Mouse (Mus musculus) neural tube, embryonic 15.5 days (tissue): Measurements from ENCODE around the gene Col5a1. TPM values are rescaled to one million over a fixed set of nuclear protein-coding genes. Genes with fewer than 3 reads are reported as not detected.
A peak's percentile ranks its signal among the peaks of the same experiment; 100 is the strongest.

ENCODE experiments used
- ATAC-seq: fragments of 200-750 bp; cut with Nextera tagmentation; 2 replicates; pipeline ENCODE4 v1.8.0; 2017; ENCODE audit warnings: mild to moderate bottlenecking, moderate TSS enrichment, moderate library complexity; ENCODE audit not compliant: low FRiP score
- H3K27ac ChIP-seq: fragments of 300-500 bp; sonication (generic); replicated peaks from 2 replicates; pipeline ENCODE4 v1.5.1; 2015; ENCODE audit warnings: mild to moderate bottlenecking, inconsistent platforms
- H3K27me3 ChIP-seq: fragments of 300-500 bp; sonication (generic); replicated peaks from 2 replicates; pipeline ENCODE4 v1.6.1; 2015; ENCODE audit warnings: inconsistent platforms
- H3K36me3 ChIP-seq: fragments of 300-500 bp; sonication (generic); 2 replicates; pipeline ENCODE4 v1.6.1; 2015; ENCODE audit warnings: inconsistent platforms
- H3K4me1 ChIP-seq: fragments of 300-500 bp; sonication (generic); 2 replicates; pipeline ENCODE4 v1.6.1; 2015; ENCODE audit warnings: inconsistent platforms
- H3K4me2 ChIP-seq: fragments of 300-500 bp; sonication (generic); 2 replicates; pipeline ENCODE4 v1.6.1; 2015; ENCODE audit warnings: inconsistent platforms, mild to moderate bottlenecking, moderate library complexity
- H3K4me3 ChIP-seq: fragments of 300-500 bp; sonication (generic); replicated peaks from 2 replicates; pipeline ENCODE4 v1.5.1; 2015; ENCODE audit warnings: mild to moderate bottlenecking, inconsistent platforms
- H3K9ac ChIP-seq: fragments of 300-500 bp; sonication (generic); replicated peaks from 2 replicates; pipeline ENCODE4 v1.6.1; 2015; ENCODE audit warnings: mild to moderate bottlenecking, inconsistent platforms
- H3K9me3 ChIP-seq: fragments of 300-500 bp; sonication (generic); replicated peaks from 2 replicates; pipeline ENCODE4 v1.6.1; 2016; ENCODE audit warnings: inconsistent platforms
- WGBS: fragments of 180-500 bp; shearing (Covaris S2); methylation state at CpG from one replicate; pipeline ENCODE4 v1.1.7; 2015; ENCODE audit warnings: mixed read lengths; 5-methylcytosine and 5-hydroxymethylcytosine counted together
- polyA plus RNA-seq: library from polyadenylated mRNA; unstranded; fragments of >200 nt; fragmentation: Nextera tagmentation; extraction: Ambion mirVana; gene quantifications from 2 replicates; pipeline ENCODE4 v1.2.1, GENCODE M21; 2015

Gene Col5a1
- polyA plus RNA-seq, 1 experiment from 2014 or later, result 21.5 TPM

GRCm38 (mm10) chr2:28038391-28039096, 152.3 kb downstream of the Col5a1 start:
- Histone ChIP-seq H3K4me1 (peaks cover 29% of the 10 kb centered on the region), H3K9ac (no peak overlapping the region), H3K4me2 (no peak overlapping the region), H3K9me3 (peaks cover 2% of the 10 kb centered on the region; the same call in 1 of the 2 replicates), H3K27ac (peak overlapping the region; percentile 37; the same call in 1 of the 2 replicates), H3K4me3 (no peak overlapping the region), H3K36me3 (no peaks in the 10 kb centered on the region), H3K27me3 (no peaks in the 10 kb centered on the region)
- 63% methylated on average over 14 of the region's 14 CpGs for WGBS
- ATAC-seq, result peak; percentile 50; the same call in 1 of the 2 replicates

- no peak for ATAC-seq
- no peak overlapping the region for H3K4me3 ChIP-seq
- no peak overlapping the region for H3K4me2 ChIP-seq
- H3K27ac ChIP-seq, result no peak overlapping the region
- H3K9me3 ChIP-seq, result peaks cover 2% of the 10 kb centered on the region; the same call in 1 of the 2 replicates
- H3K36me3 ChIP-seq, result no peaks in the 10 kb centered on the region
- H3K27me3 ChIP-seq, result no peaks in the 10 kb centered on the region
- no peak overlapping the region for H3K9ac ChIP-seq
- 92% methylated on average over 10 of the region's 10 CpGs for WGBS
- H3K4me1 ChIP-seq, result peaks cover 19% of the 10 kb centered on the region
Observed at GRCm38 (mm10) chr2:28039647-28040325, 153.6 kb downstream of the Col5a1 start.

GRCm38 (mm10) chr2:28040466-28040865, 154.2 kb downstream of the Col5a1 start:
- 95% methylated on average over 1 of the region's 1 CpGs for WGBS
- ATAC-seq, result no peak
- H3K9me3 ChIP-seq, result peaks cover 2% of the 10 kb centered on the region; the same call in 1 of the 2 replicates

GRCm38 (mm10) chr2:28044920-28045598, 158.8 kb downstream of the Col5a1 start:
- Histone ChIP-seq H3K36me3 (no peaks in the 10 kb centered on the region), H3K9ac (no peak overlapping the region), H3K9me3 (peaks cover 2% of the 10 kb centered on the region; the same call in 1 of the 2 replicates), H3K27ac (no peak overlapping the region), H3K4me1 (no peaks in the 10 kb centered on the region), H3K4me2 (no peak overlapping the region), H3K4me3 (no peak overlapping the region), H3K27me3 (no peaks in the 10 kb centered on the region)
- 88% methylated on average over 9 of the region's 9 CpGs for WGBS
- no peak for ATAC-seq

More at GRCm38 (mm10) chr2:28040466-28040865, 154.2 kb downstream of the Col5a1 start:
- no peak overlapping the region for H3K4me3 ChIP-seq
- no peaks in the 10 kb centered on the region for H3K27me3 ChIP-seq
- H3K4me2 ChIP-seq, result no peak overlapping the region
- no peak overlapping the region for H3K27ac ChIP-seq
- H3K36me3 ChIP-seq, result no peaks in the 10 kb centered on the region
- peaks cover 19% of the 10 kb centered on the region for H3K4me1 ChIP-seq
- no peak overlapping the region for H3K9ac ChIP-seq

- WGBS, result 78% methylated on average over 6 of the region's 6 CpGs
- ATAC-seq, result no peak
Observed at GRCm38 (mm10) chr2:28046311-28046710, 160.1 kb downstream of the Col5a1 start.

GRCm38 (mm10) chr2:28047092-28047491, 160.9 kb downstream of the Col5a1 start:
- Histone ChIP-seq H3K4me3 (no peak overlapping the region), H3K9me3 (peaks cover 2% of the 10 kb centered on the region; the same call in 1 of the 2 replicates), H3K36me3 (no peaks in the 10 kb centered on the region), H3K9ac (no peak overlapping the region), H3K27me3 (no peaks in the 10 kb centered on the region), H3K27ac (no peak overlapping the region), H3K4me1 (no peaks in the 10 kb centered on the region), H3K4me2 (no peak overlapping the region)
- WGBS, result 79% methylated on average over 7 of the region's 7 CpGs
- no peak for ATAC-seq

More at GRCm38 (mm10) chr2:28046311-28046710, 160.1 kb downstream of the Col5a1 start:
- no peak overlapping the region for H3K9ac ChIP-seq
- H3K4me2 ChIP-seq, result no peak overlapping the region
- no peaks in the 10 kb centered on the region for H3K4me1 ChIP-seq
- no peaks in the 10 kb centered on the region for H3K36me3 ChIP-seq
- H3K4me3 ChIP-seq, result no peak overlapping the region
- no peaks in the 10 kb centered on the region for H3K27me3 ChIP-seq
- H3K9me3 ChIP-seq, result peaks cover 2% of the 10 kb centered on the region; the same call in 1 of the 2 replicates
- no peak overlapping the region for H3K27ac ChIP-seq

GRCm38 (mm10) chr2:28059922-28060321, 173.7 kb downstream of the Col5a1 start:
- H3K4me1 ChIP-seq, result no peaks in the 10 kb centered on the region
- ATAC-seq, result no peak
- H3K27me3 ChIP-seq, result no peaks in the 10 kb centered on the region
- no peak overlapping the region for H3K4me3 ChIP-seq
- no peaks in the 10 kb centered on the region for H3K9me3 ChIP-seq
- no peak overlapping the region for H3K9ac ChIP-seq
- no peak overlapping the region for H3K27ac ChIP-seq
- no peak overlapping the region for H3K4me2 ChIP-seq
- H3K36me3 ChIP-seq, result no peaks in the 10 kb centered on the region
- 92% methylated on average over 1 of the region's 1 CpGs for WGBS

- no peak overlapping the region for H3K4me3 ChIP-seq
- no peak overlapping the region for H3K27ac ChIP-seq
- H3K9ac ChIP-seq, result no peak overlapping the region
- H3K9me3 ChIP-seq, result no peaks in the 10 kb centered on the region
- H3K4me1 ChIP-seq, result peaks cover 17% of the 10 kb centered on the region
- H3K4me2 ChIP-seq, result no peak overlapping the region
- 92% methylated on average over 4 of the region's 4 CpGs for WGBS
- no peaks in the 10 kb centered on the region for H3K36me3 ChIP-seq
- H3K27me3 ChIP-seq, result no peaks in the 10 kb centered on the region
- no peak for ATAC-seq
Observed at GRCm38 (mm10) chr2:28063711-28064338, 177.6 kb downstream of the Col5a1 start.

GRCm38 (mm10) chr2:28064339-28065080, 178.3 kb downstream of the Col5a1 start:
- Histone ChIP-seq H3K4me2 (no peak overlapping the region), H3K27ac (no peak overlapping the region), H3K27me3 (no peaks in the 10 kb centered on the region), H3K9ac (no peak overlapping the region), H3K36me3 (no peaks in the 10 kb centered on the region), H3K9me3 (no peaks in the 10 kb centered on the region), H3K4me1 (peaks cover 18% of the 10 kb centered on the region), H3K4me3 (no peak overlapping the region)
- WGBS, result 80% methylated on average over 7 of the region's 7 CpGs
- no peak for ATAC-seq

GRCm38 (mm10) chr2:28065081-28065651, 178.9 kb downstream of the Col5a1 start:
- ATAC-seq, result no peak
- Histone ChIP-seq H3K4me3 (no peak overlapping the region), H3K9ac (no peak overlapping the region), H3K4me1 (peaks cover 18% of the 10 kb centered on the region), H3K36me3 (no peaks in the 10 kb centered on the region), H3K27me3 (no peaks in the 10 kb centered on the region), H3K27ac (no peak overlapping the region), H3K9me3 (no peaks in the 10 kb centered on the region), H3K4me2 (no peak overlapping the region)
- 87% methylated on average over 5 of the region's 5 CpGs for WGBS
